Mouse (Mus musculus): ENCODE results near the gene Faf1.

- TF ChIP-seq MAFK (IDR thresholded peaks at IDR 0.05; ENCODE audit: insufficient replicate concordance, low read length) (no peak), CHD2 (IDR thresholded peaks at IDR 0.05; ENCODE audit: low read length) (no peak), HCFC1 (IDR thresholded peaks at IDR 0.05; ENCODE audit: low read depth, low read length) (no peak), CTCF (conservative IDR thresholded peaks at IDR 0.05 in 1 of 2, IDR thresholded peaks at IDR 0.05 in 1 of 2; ENCODE audit: low read depth in 2 of 2, low read length in 2 of 2) (no peak), SIN3A (IDR thresholded peaks at IDR 0.05; ENCODE audit: low read length) (no peak), MAZ (IDR thresholded peaks at IDR 0.05; ENCODE audit: low read depth, low read length) (no peak), NELFE (IDR thresholded peaks at IDR 0.05; ENCODE audit: low read depth, low read length) (no peak), ZKSCAN1 (IDR thresholded peaks at IDR 0.05; ENCODE audit: borderline replicate concordance, low read depth, low read length) (no peak), ELF1 (IDR thresholded peaks at IDR 0.05; ENCODE audit: low read depth, low read length) (no peak), E2F4 (IDR thresholded peaks at IDR 0.05; ENCODE audit: insufficient replicate concordance, low read depth, low read length) (no peak)
These were observed 106.3 kb downstream of the Faf1 start for GRCm38 (mm10) chr4:109782577-109783114.
